Mouse (Mus musculus) liver, embryonic 11.5 days (tissue): ENCODE results near the gene Ccer2. TPM values are rescaled to one million over a fixed set of nuclear protein-coding genes. Genes with fewer than 3 reads are reported as not detected.

Experiments
- ATAC-seq: fragments of 200-750 bp; cut with Nextera tagmentation; replicated peaks from 2 replicates; pipeline ENCODE4 v1.8.0; 2017; ENCODE audit warnings: moderate number of reproducible peaks, mild to moderate bottlenecking, moderate TSS enrichment, moderate library complexity; ENCODE audit not compliant: low FRiP score
- DNase-seq: peaks from one replicate; pipeline ENCODE4 v3.0.0-alpha.2; 2017; ENCODE audit warnings: low spot score
- H3K27ac ChIP-seq: fragments of 300-500 bp; sonication (generic); 2 replicates; pipeline ENCODE4 v1.5.1; 2014; ENCODE audit warnings: mild to moderate bottlenecking, low read depth, low read length, control low read depth
- H3K27me3 ChIP-seq: fragments of 300-500 bp; sonication (generic); replicated peaks from 2 replicates; pipeline ENCODE4 v1.6.1; 2014; ENCODE audit warnings: low read length, mixed read lengths; ENCODE audit not compliant: control insufficient read depth, insufficient read depth
- H3K36me3 ChIP-seq: fragments of 300-500 bp; sonication (generic); 2 replicates; pipeline ENCODE4 v1.6.1; 2014; ENCODE audit warnings: mild to moderate bottlenecking, low read length, moderate library complexity, mixed read lengths; ENCODE audit not compliant: control insufficient read depth, insufficient read depth
- H3K4me1 ChIP-seq: fragments of 300-500 bp; sonication (generic); replicated peaks from 2 replicates; pipeline ENCODE4 v1.6.1; 2014; ENCODE audit warnings: low read length, mixed read lengths; ENCODE audit not compliant: control insufficient read depth, insufficient read depth
- H3K4me2 ChIP-seq: fragments of 300-500 bp; sonication (generic); 2 replicates; pipeline ENCODE4 v1.6.1; 2014; ENCODE audit warnings: mild to moderate bottlenecking, control low read depth, moderate library complexity
- H3K4me3 ChIP-seq: fragments of 300-500 bp; sonication (generic); 2 replicates; pipeline ENCODE4 v1.5.1; 2014; ENCODE audit warnings: low read depth, low read length, control low read depth
- H3K9ac ChIP-seq: fragments of 300-500 bp; sonication (generic); 2 replicates; pipeline ENCODE4 v1.6.1; 2014; ENCODE audit warnings: low read depth, low read length, control low read depth
- H3K9me3 ChIP-seq: fragments of 300-500 bp; sonication (generic); 2 replicates; pipeline ENCODE4 v1.6.1; 2016; ENCODE audit warnings: low read length, inconsistent platforms, mixed read lengths; ENCODE audit not compliant: control insufficient read depth
- WGBS: fragments of 180-500 bp; shearing (Covaris S2); extraction: QIAGEN DNeasy Blood & Tissue Kit; methylation state at CpG from one replicate; pipeline ENCODE4 v1.1.7; 2014; 5-methylcytosine and 5-hydroxymethylcytosine counted together
- polyA plus RNA-seq: library from polyadenylated mRNA; unstranded; fragments of >200 nt; fragmentation: Nextera tagmentation; extraction: Ambion mirVana; gene quantifications from 2 replicates; pipeline ENCODE4 v1.2.1, GENCODE M21; 2014

Gene Ccer2
- polyA plus RNA-seq, 1 experiment from 2014 or later = not detected

- H3K4me1 ChIP-seq = peaks cover 36% of the 10 kb centered on the region
- no peak overlapping the region for H3K4me2 ChIP-seq
- ATAC-seq (no peak), DNase-seq (no peak)
- H3K4me3 ChIP-seq = no peak overlapping the region
- H3K9me3 ChIP-seq = no peaks in the 10 kb centered on the region
- H3K36me3 ChIP-seq = no peaks in the 10 kb centered on the region
- no peak overlapping the region for H3K9ac ChIP-seq
- no peak overlapping the region for H3K27ac ChIP-seq
- 89% methylated on average over 9 of the region's 9 CpGs for WGBS
- no peaks in the 10 kb centered on the region for H3K27me3 ChIP-seq
Observed at GRCm38 (mm10) chr7:28799994-28800393, 44.0 kb downstream of the Ccer2 start.

DNA sequence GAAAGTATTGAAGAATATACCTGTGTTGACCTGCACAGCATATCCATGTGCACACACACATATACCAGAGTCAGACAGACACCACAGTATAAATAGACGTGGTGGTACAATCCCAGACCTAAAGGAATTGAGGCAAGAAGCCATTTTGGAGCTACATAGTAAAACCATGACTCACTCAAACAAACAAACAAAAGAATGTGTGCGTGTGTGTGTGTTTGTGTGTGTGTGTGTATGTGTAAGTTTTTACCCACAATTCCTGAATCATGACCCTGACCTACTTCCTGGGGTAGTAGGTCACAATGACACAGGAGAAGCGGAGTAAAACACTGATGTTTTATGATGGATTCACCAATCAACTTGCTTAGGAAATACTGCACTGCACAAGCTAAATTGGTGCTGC is 45.5 kb downstream of the Ccer2 start:
- H3K9ac ChIP-seq = no peak overlapping the region
- H3K4me1 ChIP-seq = peaks cover 36% of the 10 kb centered on the region
- H3K36me3 ChIP-seq = no peaks in the 10 kb centered on the region
- no peaks in the 10 kb centered on the region for H3K9me3 ChIP-seq
- no peak overlapping the region for H3K4me3 ChIP-seq
- H3K27ac ChIP-seq = no peak overlapping the region
- H3K27me3 ChIP-seq = no peaks in the 10 kb centered on the region
- DNase-seq (no peak), ATAC-seq (no peak)
- WGBS = 72% methylated on average over 3 of the region's 3 CpGs
- no peak overlapping the region for H3K4me2 ChIP-seq

DNA sequence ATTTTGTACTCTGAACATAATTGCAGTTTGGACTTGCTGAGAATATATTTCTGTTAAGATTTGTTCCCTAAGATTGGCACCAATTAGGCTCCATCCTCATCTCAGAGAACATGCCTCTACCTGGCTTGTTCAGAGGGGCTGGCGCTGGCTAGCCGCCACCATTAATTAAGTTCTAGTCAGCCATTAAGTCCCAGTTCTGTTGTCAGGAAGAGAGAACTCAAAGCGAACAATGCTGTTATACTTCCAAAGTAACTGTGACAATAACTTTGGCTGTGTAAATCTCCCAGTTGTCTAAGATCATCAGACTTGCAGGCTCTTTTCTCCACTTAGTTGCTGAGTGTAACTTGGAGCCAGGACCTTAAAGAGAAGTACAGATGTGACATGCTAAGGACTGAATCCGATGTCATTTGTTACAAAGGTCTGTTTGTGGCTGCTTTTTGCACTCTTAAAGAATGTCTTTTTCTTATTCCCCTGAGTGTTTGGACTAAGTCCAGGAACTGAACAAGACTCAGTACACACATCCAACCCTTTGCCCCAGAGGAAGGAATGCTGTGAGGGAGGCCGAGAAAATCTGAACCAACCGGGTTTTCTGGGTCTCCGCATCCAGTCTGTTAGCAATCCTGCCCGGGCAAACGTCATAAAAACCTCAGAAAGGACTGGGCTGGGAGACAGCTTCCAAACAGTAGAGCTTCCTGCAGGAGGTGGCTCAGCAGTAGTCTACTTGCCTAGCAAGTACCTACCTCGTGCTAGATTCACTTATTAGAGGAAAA is 46.1 kb downstream of the Ccer2 start:
- Histone ChIP-seq H3K36me3 (no peaks in the 10 kb centered on the region), H3K4me2 (peak overlapping the region; percentile 41), H3K27me3 (no peaks in the 10 kb centered on the region), H3K9ac (peak overlapping the region; percentile 48), H3K9me3 (no peaks in the 10 kb centered on the region), H3K4me3 (no peak overlapping the region), H3K27ac (peak overlapping the region; percentile 91), H3K4me1 (peaks cover 38% of the 10 kb centered on the region)
- no peak for ATAC-seq
- no peak for DNase-seq
- WGBS = 47% methylated on average over 10 of the region's 10 CpGs

DNA sequence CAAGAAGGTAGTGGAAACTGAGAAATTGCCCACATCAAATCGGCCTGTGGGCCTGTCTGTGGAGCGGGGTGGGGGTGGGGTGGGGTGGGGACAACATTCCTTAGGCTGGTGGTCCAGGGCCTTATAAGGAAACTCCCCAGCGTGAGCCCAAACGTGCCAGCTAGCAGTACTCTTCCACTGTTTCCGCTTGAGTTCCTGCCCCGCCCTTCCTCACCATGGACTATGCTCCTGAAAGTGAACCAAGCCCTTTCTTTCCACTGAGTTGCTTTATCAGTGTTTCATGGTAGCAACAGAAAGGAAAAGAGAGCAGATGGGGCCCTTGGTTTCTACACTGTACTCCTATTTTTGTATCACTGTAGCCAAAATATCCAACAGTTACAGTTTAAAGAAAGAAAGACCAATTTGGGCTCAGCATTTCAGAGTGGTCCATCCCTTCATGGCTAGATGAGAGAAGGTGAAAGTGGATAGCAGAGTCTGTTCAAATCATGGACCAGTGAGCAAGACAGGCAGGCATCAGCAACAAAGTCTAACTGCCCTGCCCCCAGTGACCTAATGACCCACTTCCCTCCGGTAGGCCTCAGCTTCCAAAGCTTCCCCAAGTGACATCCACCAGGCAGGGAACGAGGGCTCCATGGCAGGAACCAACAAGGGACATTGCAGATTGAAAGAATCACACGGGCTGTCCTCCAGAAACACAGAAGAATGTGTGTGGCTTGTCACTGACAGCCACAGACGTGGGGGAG is 47.0 kb downstream of the Ccer2 start:
- Histone ChIP-seq H3K27me3 (no peaks in the 10 kb centered on the region), H3K9ac (peak overlapping the region; percentile 48), H3K27ac (peak overlapping the region; percentile 91), H3K4me3 (no peak overlapping the region), H3K4me1 (peaks cover 41% of the 10 kb centered on the region), H3K4me2 (peak overlapping the region; percentile 41), H3K9me3 (no peaks in the 10 kb centered on the region), H3K36me3 (no peaks in the 10 kb centered on the region)
- ATAC-seq (peak; percentile 75), DNase-seq (no peak)
- WGBS = 14% methylated on average over 10 of the region's 10 CpGs

DNA sequence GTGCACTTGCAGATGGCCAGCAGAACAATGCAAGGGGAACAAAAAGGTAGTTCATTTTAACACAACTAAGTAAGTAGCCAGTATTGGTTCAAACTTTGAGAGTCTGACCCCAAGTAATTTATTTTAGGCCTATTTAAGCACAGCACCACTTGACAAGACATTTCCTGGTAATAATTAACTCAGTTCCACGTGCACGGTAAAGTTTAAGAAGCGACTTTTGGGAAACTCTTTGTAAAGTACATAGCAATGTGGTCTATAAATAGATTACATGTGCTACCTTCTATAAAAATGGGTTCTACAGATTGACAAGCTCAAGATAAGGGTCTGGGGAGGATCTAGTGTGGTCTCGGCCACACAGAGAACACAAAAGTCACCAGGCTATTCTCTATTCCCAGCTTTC is 47.8 kb downstream of the Ccer2 start:
- Histone ChIP-seq H3K36me3 (no peaks in the 10 kb centered on the region), H3K4me2 (no peak overlapping the region; the same call in 1 of the 2 replicates), H3K9me3 (no peaks in the 10 kb centered on the region), H3K27me3 (no peaks in the 10 kb centered on the region), H3K4me1 (peaks cover 44% of the 10 kb centered on the region), H3K27ac (peak overlapping the region; percentile 91), H3K4me3 (no peak overlapping the region), H3K9ac (peak overlapping the region; percentile 26; the same call in 1 of the 2 replicates)
- DNase-seq (no peak), ATAC-seq (no peak)
- WGBS = 40% methylated on average over 4 of the region's 4 CpGs

DNA sequence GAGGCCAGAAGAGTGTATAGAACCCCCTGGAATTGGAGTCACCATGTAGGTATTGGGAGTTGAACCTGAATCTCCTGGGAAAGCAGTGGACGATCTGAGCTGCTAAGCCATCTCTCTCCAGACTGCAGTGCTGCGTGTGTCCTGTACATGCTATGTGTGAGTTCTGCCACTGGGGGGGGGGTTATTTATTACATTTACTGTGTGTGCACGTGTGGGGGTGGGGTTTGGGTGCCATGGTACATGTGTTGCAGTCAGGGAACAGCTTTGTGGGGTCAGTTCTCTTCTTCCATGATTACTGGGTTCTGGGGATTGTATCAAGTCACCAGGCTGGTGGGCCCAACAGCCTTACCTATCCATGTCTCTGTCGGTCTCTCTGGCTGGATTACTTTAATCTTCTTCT is 50.9 kb downstream of the Ccer2 start:
- Histone ChIP-seq H3K27ac (no peak overlapping the region), H3K4me3 (no peak overlapping the region), H3K36me3 (no peaks in the 10 kb centered on the region; the same call in 1 of the 2 replicates), H3K4me1 (peaks cover 39% of the 10 kb centered on the region), H3K4me2 (no peak overlapping the region), H3K27me3 (no peaks in the 10 kb centered on the region), H3K9me3 (no peaks in the 10 kb centered on the region), H3K9ac (no peak overlapping the region)
- WGBS = 76% methylated on average over 4 of the region's 4 CpGs
- DNase-seq (no peak), ATAC-seq (no peak)

DNA sequence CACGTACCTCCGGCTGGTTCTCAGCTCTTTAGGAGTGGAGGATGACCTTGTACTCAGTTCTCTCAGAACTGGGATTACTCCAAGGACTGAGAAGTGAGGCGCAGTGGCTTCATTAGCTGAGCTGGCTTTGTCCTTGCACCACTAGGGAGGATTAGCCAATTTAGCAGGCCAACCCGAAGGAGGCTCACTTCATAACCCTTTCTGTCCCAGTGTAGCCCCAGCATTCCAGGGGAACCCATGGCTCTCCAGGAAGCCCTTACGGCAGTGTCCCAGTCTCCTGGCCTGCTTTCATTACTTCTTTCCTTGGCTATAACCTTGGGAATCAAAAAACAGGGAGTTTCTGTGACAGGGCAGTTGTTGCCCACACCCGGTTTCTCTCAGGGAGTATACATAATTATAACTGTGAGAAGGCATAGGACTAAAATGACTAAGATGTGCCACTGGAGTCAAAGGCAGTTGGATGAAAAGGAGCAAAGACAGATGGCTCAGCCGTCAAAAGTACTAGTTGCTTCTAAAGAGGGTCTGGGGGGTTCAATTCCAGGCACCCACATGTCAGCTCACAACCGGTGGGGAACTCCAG is 51.8 kb downstream of the Ccer2 start:
- no peaks in the 10 kb centered on the region for H3K9me3 ChIP-seq
- DNase-seq = no peak
- peak overlapping the region; percentile 83 for H3K4me3 ChIP-seq
- WGBS = 59% methylated on average over 8 of the region's 8 CpGs
- peaks cover 39% of the 10 kb centered on the region for H3K4me1 ChIP-seq
- peak overlapping the region; percentile 100 for H3K27ac ChIP-seq
- peak overlapping the region; percentile 94 for H3K9ac ChIP-seq
- H3K4me2 ChIP-seq = peak overlapping the region; percentile 100
- no peak for ATAC-seq
- H3K27me3 ChIP-seq = no peaks in the 10 kb centered on the region
- H3K36me3 ChIP-seq = peaks cover 7% of the 10 kb centered on the region; the same call in 1 of the 2 replicates

DNA sequence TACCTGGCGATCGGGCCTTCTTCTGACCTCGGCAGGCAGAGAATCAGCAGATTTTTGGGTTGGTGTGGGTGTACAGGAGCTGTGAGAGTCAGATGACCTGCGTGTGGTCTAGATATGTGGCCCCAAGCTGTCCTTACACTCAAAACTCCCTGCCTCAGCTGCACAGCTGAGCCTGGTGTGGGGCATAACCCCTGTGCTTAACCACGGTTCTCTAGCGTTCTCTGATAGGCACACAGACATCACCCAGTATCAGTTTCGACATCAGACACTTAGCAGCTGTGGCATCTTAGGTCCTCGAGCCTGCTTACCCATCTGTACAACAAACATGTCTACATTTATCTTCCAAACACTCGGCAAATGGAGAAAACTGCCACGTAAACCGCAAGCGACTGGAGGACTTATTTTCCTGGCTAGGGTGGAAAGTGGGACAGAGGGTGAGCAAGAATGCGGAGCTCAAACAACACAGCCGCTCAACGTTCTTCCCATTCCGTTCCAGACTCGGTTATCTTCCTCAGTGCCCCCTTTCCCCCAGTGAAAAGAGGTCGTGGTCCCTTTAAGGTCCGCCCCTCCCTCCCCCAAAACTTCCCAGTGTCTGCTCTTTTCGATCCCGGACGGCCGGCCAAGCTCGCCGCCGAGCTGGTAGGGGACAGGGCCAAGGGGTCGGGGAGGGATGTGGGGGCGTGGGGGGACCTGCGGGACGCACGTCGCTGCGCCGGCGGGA is 52.4 kb downstream of the Ccer2 start, which contains the start of gene Hnrnpl:
Gene Hnrnpl, plus strand, starts transcription at position 321 of the 721 bp plus-strand sequence.
- no peak for DNase-seq
- 3% methylated on average over 35 of the region's 35 CpGs for WGBS
- H3K4me2 ChIP-seq = peak within 1 kb of the TSS; percentile 100
- peaks cover 12% of the 10 kb centered on the region for H3K36me3 ChIP-seq
- H3K27me3 ChIP-seq = no peaks in the 10 kb centered on the region
- H3K9ac ChIP-seq = peak within 1 kb of the TSS; percentile 94
- peak within 1 kb of the TSS; percentile 83 for H3K4me3 ChIP-seq
- H3K27ac ChIP-seq = peak within 1 kb of the TSS; percentile 100
- H3K4me1 ChIP-seq = peaks cover 39% of the 10 kb centered on the region
- H3K9me3 ChIP-seq = no peaks in the 10 kb centered on the region
- ATAC-seq = peak; percentile 0; the same call in 1 of the 2 replicates
